Mouse (Mus musculus) cerebellum, postnatal 10 days (tissue): ENCODE measurements around the gene Tmtc3.
"Not testable (repeated sequence)": the region's sequence is repeated elsewhere in the genome, so short reads cannot be mapped to it uniquely, and the experiment has no call there.

Experiments
- DNase-seq, 2 experiments: peaks; one replicate each; pipeline ENCODE4 v3.0.0; 2021; ENCODE audit warnings: mixed read lengths in 2 of 2

The Tmtc3 gene

GRCm38 (mm10) chr10:100487097-100487978 lies at the start of gene Tmtc3, which contains the start of gene Cep290:
TSS of gene Tmtc3 (minus strand) at chr10:100487350.
TSS of gene Cep290 (plus strand) at chr10:100487558.
- DNase-seq, result peak; percentile 91 to 95

DNA sequence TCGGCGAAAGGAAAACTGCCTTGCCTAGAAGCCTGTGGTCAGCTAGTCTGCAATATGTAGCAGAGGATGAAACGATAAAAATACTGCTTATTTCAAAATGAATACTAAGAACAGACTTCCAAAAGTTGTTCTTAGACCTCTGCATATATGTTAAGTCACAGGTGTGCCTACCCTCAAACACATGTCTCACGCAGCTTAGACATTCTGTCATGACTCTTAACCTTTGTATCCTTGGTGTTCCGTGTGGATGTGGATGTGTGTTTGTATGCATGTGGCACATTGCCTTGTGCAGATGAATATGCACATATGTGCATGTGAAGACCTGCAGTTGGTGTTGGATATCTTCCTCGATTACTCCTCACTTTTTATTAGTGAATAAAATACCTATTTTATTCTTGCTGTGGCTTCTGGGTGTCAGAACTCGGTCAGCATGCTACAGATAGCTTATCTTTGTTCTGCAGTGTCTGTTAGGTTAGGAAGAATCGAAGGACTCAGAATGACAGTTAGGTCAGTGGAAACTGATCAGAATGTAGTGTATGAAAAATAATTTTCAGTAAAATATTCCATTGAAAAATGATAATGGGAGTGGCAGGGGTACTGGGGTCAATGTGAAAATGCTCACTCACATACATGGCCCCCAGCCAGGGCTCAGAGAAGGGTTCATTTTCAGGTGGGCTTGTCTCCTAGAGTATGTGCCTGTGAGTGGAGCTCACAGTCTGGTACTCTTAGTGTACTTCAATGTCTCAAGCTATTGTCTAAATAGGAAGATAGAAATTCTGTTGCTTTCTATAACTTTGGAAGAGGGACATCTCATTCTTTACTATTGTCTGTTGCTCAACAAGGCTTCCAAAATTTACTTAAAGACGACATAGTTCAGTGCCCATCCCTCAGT lies 37.6 kb upstream of the Tmtc3 start:
- DNase-seq, result no peak

DNA sequence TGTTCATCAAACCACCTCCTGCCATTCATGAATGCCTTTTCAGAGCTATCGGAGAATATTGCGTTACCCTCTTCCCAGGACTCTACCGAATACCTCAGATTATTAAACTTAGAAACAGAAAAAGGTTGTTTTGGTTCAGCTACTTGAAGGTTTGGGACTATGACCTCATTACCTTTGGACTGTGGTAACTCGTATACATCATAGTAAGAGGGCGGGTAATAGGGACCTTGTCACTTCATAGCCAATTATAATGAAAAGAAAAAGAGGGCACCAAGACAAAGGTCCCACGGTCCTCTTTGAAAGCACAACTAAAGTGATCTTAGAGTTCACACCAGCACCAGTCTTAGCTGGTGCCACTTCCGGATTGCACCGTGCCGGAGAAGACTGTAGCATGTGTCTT lies 35.2 kb upstream of the Tmtc3 start:
- no peak for DNase-seq

DNA sequence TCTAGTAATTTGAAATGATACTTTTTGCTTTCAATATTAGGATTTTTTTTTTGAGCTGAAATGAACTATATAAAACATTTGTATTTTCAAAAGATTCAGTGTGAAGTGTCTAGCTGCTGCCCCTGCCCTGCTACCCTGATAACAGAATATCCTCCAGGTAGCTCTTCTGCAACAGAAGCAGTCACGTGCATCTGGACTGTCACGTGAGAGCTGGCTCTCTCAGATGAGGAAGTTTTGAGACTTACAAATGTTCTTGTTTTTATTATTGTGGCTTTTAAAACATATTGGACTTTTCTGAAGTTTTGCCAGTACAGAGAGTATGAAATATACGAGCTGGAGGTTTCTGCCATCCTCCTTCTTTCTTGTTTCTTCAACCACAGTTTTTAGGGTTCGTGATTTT lies 34.5 kb upstream of the Tmtc3 start:
- DNase-seq, result no peak

DNA sequence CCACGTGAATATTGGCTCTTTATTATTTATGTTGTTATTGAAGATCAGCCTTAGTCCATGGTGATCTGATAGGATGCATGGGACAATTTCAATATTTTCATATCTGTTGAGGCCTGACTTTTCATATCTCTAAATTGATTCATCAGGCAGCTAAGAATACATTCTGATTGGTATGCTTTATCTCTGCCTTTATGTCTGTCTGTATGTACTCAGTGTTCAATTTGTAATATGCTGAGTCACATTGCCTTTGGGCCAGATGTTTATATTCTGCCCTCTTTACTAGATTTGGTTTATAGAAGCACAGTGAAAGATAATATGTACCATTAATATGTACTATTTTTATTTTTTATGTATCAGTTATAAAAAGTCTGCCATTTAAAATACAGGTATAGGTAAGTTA lies 21.0 kb upstream of the Tmtc3 start:
- DNase-seq, result no peak

- no peak for DNase-seq
These were observed 11.2 kb upstream of the Tmtc3 start for GRCm38 (mm10) chr10:100498309-100498708.

DNA sequence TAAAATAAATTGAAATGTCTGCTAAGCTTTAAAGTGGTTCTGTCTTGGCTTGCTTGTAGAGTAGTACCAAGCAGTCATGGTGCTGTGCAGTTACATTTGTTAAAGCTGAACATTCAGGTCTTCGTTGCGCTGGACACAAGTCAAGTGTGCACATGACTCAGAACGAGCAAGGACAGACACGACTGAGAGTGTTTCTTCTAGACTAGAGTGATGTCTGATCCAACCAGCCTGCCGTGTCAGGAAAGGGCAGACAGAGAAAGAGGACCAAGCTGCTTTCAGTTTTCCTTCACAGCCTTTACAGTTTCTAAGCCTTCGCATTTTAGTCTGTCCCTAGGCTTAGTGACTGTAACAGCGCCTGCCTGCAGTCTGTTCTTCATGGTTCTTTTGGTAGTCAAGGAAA lies 4.8 kb upstream of the Tmtc3 start:
- no peak for DNase-seq

DNA sequence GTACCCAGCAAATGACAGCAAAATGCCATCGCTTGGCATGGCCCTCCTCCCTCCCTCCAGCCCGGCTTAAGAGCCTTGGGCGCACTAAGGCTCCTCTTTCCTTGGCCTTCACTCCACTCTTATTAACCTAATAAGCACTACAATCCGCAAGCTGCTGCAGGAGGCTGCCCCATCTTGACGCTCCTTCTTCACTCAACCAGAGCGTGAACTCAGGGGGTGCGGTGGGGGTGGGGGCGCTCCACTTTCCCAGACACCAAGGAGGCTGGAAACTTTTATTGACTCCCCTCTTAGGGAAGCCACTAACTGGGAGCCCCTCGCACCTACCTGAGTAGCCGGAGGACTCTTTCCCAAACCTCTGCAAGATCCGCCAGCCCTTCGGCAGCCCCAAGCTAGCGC lies 451 bp downstream of the Tmtc3 start:
- no peak for DNase-seq

GRCm38 (mm10) chr10:100479538-100479937 lies 7.6 kb downstream of the Tmtc3 start:
- DNase-seq, result no peak

DNA sequence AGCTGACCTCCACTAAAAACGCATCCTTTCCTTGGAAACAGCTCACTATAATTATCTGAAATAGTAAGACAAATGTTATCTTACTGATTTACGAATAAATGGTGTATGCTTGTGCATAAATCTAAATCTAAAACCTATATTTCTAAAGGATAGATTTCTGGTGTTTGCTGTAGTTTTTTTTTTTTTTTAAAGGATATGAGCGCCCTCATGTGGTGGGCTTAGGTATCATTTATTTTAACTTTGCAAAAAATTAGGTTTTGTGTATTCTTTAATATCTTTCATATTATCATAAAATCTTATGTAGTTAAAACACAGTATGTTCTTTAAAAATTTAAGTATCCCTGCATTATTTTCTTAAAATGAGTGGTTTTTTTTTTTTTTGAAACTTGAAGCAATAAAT lies 12.1 kb downstream of the Tmtc3 start:
- peak in 1 of 2 experiments; percentile 12 for DNase-seq

DNA sequence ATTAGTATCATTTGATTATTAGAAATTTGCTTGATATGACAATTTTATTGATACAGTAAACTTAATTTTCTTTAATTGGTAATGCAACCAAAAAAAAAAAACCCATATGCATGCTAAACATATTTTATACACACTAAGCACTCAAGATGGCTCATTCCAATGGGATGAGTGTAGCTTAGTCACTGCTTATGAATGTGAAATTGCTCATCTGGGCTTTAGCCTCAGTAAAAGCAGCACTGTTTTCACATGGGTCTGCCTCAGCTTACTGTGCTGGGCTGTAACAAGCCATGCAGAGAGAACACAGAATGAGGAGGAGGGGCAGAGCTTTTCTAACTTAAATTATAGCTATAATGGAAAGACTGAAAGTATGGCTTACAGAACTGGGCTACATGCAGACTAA lies 26.6 kb downstream of the Tmtc3 start:
- DNase-seq, result no peak

DNA sequence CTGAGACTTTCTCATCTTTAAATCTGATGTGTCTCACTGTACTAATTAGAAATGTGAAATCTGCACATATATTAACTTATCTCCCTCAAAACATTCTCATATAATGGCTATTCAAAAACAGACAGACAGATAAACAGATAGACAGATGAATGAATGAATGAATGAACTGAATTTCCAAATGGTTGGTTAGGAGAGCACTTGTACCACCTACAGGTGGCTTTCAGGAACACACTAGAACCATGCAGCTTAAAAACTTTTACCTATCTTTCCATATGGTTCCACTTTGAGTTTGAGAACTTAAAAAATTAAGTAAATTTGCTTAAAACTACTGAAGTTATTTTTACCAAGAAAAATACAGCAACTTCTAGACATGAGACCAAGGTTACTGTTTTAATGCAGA lies 37.8 kb downstream of the Tmtc3 start:
- no peak for DNase-seq

- no peak for DNase-seq
These were observed 59.6 kb downstream of the Tmtc3 start for GRCm38 (mm10) chr10:100427592-100427991.

DNA sequence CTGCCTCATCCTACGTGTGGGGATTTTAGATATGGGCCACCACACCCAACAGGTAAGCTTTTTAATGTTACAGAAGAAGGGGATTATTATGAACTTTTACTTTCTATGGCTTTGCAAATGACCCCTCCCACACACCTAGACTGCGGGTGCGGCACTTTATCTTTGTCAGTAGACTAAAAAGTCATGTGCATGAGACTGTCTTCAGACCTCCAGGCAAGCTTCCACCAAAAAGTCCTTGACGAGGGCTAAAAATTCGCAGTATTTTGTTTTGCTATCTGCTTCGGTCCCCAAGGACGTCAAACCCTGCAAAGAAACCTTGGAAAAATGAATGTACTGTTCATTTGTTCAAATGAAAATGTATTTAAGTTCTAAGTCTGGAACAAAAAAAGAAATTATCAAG lies 71.6 kb downstream of the Tmtc3 start:
- DNase-seq, result no peak

DNA sequence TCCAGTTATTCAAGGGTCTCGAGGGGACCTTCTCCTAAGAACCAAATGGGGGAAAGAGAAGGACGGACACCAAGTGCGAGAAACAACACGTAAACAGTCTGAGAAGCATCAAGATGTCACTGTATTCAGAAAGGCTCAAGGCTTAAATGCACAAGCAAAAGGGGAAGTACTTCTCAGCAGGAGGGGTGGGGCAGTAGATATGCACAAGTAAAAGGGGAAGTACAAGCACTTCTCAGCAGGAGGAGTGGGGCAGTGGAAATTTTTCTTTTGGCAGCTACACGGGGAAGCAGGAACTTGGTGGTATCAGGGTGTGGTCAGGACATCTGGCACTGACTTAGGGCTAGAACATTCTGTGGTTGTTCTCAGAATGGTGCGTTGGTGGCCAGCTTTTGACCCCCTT lies 84.8 kb downstream of the Tmtc3 start:
- DNase-seq, result not testable (repeated sequence)
